In genomic region chr7:65914761-65915301, GRCm38 (mm10) we compare ENCODE assay signal across 11 mouse cellular contexts. TPM values are rescaled to one million over a fixed set of nuclear protein-coding genes. Genes with fewer than 3 reads are reported as not detected.
A peak's percentile ranks its signal among the peaks of the same experiment; 100 is the strongest.
DNase-seq lines count a peak whose midpoint lies in the region; ATAC-seq and TF ChIP-seq lines count a peak whose summit lies in the region.
"Had no signal": no experiment of that assay in that cellular context is flagged by ENCODE, and none has a peak within 500 bp of the region (broad histone marks: within the 10 kb centered on the region; RNA-seq: fewer than 3 reads in every experiment).

No protein-coding gene starts in this region.

- H3K4me2 ChIP-seq in lung, embryonic 14.5 days = no peak overlapping the region
- H3K4me2 ChIP-seq in lung, postnatal 0 days (replicated peaks; ENCODE audit: low read depth, low read length) = no peak overlapping the region
- no peak overlapping the region for H3K4me2 ChIP-seq in intestine, embryonic 16.5 days (ENCODE audit: low read depth, low read length)
- H3K4me2 ChIP-seq in myocyte (ENCODE audit: low read depth) = peak overlapping the region; percentile 44
- H3K4me2 ChIP-seq in hindbrain, embryonic 12.5 days (replicated peaks) = no peak overlapping the region
- H3K4me2 ChIP-seq: heart, embryonic 13.5 days had no signal

- no peak overlapping the region for H3K27ac ChIP-seq in lung, embryonic 14.5 days (ENCODE audit: low read depth)
- no peak overlapping the region for H3K27ac ChIP-seq in lung, postnatal 0 days (ENCODE audit: low read length)
- H3K27ac ChIP-seq in embryonic fibroblast, embryonic 13.5 days (ENCODE audit: insufficient read depth, low read length) = peak overlapping the region; percentile 88
- no peak overlapping the region for H3K27ac ChIP-seq in intestine, embryonic 16.5 days (ENCODE audit: low read length)
- no peak overlapping the region for H3K27ac ChIP-seq in hindbrain, embryonic 12.5 days
- H3K27ac ChIP-seq: heart, embryonic 13.5 days had no signal

- no peak overlapping the region for H3K4me3 ChIP-seq in lung, embryonic 14.5 days (ENCODE audit: low read depth, low read length)
- no peak overlapping the region for H3K4me3 ChIP-seq in lung, postnatal 0 days (ENCODE audit: low read depth, low read length)
- no peak overlapping the region for H3K4me3 ChIP-seq in embryonic fibroblast, embryonic 13.5 days (ENCODE audit: insufficient read depth, low read length)
- no peak overlapping the region for H3K4me3 ChIP-seq in intestine, embryonic 16.5 days (ENCODE audit: low read length)
- H3K4me3 ChIP-seq in myocyte = no peak overlapping the region
- H3K4me3 ChIP-seq in hindbrain, embryonic 12.5 days = no peak overlapping the region
- H3K4me3 ChIP-seq: heart, embryonic 13.5 days had no signal

- TF ChIP-seq EP300 in lung, postnatal 0 days (IDR thresholded peaks at IDR 0.05) = no peak

- H3K9ac ChIP-seq in lung, embryonic 14.5 days = no peak overlapping the region
- no peak overlapping the region for H3K9ac ChIP-seq in lung, postnatal 0 days (replicated peaks; ENCODE audit: low read depth)
- no peak overlapping the region for H3K9ac ChIP-seq in intestine, embryonic 16.5 days (ENCODE audit: low read depth, low read length)
- H3K9ac ChIP-seq in hindbrain, embryonic 12.5 days = no peak overlapping the region
- H3K9ac ChIP-seq: heart, embryonic 13.5 days had no signal

- peak; percentile 7 for DNase-seq in lung, embryonic 14.5 days
- no peak for DNase-seq in lung, postnatal 0 days (ENCODE audit: low spot score)
- no peak for DNase-seq in left cerebral cortex, adult 11 months (ENCODE audit: low spot score)
- DNase-seq: cerebellum, postnatal 36 days; kidney, postnatal 4 days had no signal

- H3K79me2 ChIP-seq in myocyte (ENCODE audit: control insufficient read depth, insufficient read depth) = no peaks in the 10 kb centered on the region

- no peaks in the 10 kb centered on the region for H3K36me3 ChIP-seq in lung, embryonic 14.5 days (ENCODE audit: insufficient read depth)
- no peaks in the 10 kb centered on the region for H3K36me3 ChIP-seq in lung, postnatal 0 days (ENCODE audit: insufficient read depth, low read length)
- no peaks in the 10 kb centered on the region for H3K36me3 ChIP-seq in intestine, embryonic 16.5 days (ENCODE audit: control insufficient read depth, insufficient read depth, low read length)
- H3K36me3 ChIP-seq in myocyte (ENCODE audit: control insufficient read depth, insufficient read depth) = no peaks in the 10 kb centered on the region
- no peaks in the 10 kb centered on the region for H3K36me3 ChIP-seq in hindbrain, embryonic 12.5 days
- H3K36me3 ChIP-seq: heart, embryonic 13.5 days had no signal

- H3K4me1 ChIP-seq in lung, embryonic 14.5 days (ENCODE audit: insufficient read depth) = no peaks in the 10 kb centered on the region
- H3K4me1 ChIP-seq in lung, postnatal 0 days (ENCODE audit: insufficient read depth, low read depth, low read length) = no peaks in the 10 kb centered on the region
- peaks cover 14% of the 10 kb centered on the region for H3K4me1 ChIP-seq in embryonic fibroblast, embryonic 13.5 days (ENCODE audit: control insufficient read depth, insufficient read depth, low read length)
- H3K4me1 ChIP-seq in intestine, embryonic 16.5 days (ENCODE audit: control insufficient read depth, insufficient read depth, low read length) = no peaks in the 10 kb centered on the region
- no peaks in the 10 kb centered on the region for H3K4me1 ChIP-seq in hindbrain, embryonic 12.5 days

- no peaks in the 10 kb centered on the region for H3K27me3 ChIP-seq in lung, embryonic 14.5 days (ENCODE audit: insufficient read depth, low read length)
- H3K27me3 ChIP-seq in lung, postnatal 0 days (replicated peaks; ENCODE audit: insufficient read depth, low read length) = no peaks in the 10 kb centered on the region
- H3K27me3 ChIP-seq in intestine, embryonic 16.5 days (replicated peaks; ENCODE audit: control insufficient read depth, insufficient read depth, low read length) = no peaks in the 10 kb centered on the region
- H3K27me3 ChIP-seq in myocyte (ENCODE audit: control insufficient read depth, insufficient read depth, insufficient read length) = peaks cover 27% of the 10 kb centered on the region
- no peaks in the 10 kb centered on the region for H3K27me3 ChIP-seq in hindbrain, embryonic 12.5 days

- no peak for ATAC-seq in lung, embryonic 14.5 days (ENCODE audit: insufficient read depth)
- no peak for ATAC-seq in lung, postnatal 0 days
- peak; percentile 43; the same call in 1 of the 2 replicates for ATAC-seq in intestine, embryonic 16.5 days
- no peak for ATAC-seq in hindbrain, embryonic 12.5 days (ENCODE audit: low FRiP score)
- no peak for ATAC-seq in erythroblast, adult 5-6 weeks (replicated peaks; ENCODE audit: low FRiP score, poor library complexity, severe bottlenecking)

- TF ChIP-seq POLR2A in embryonic fibroblast, embryonic 13.5 days (IDR thresholded peaks at IDR 0.05; ENCODE audit: low read depth, low read length) = no peak
- no peak for TF ChIP-seq POLR2A in myocyte (IDR thresholded peaks at IDR 0.05; ENCODE audit: insufficient read length, low read depth)

- 30% methylated on average over 11 of the region's 11 CpGs for WGBS in lung, embryonic 14.5 days
- WGBS in lung, postnatal 0 days = 42% methylated on average over 11 of the region's 11 CpGs
- 41% methylated on average over 11 of the region's 11 CpGs for WGBS in intestine, embryonic 16.5 days
- 62% methylated on average over 11 of the region's 11 CpGs for WGBS in hindbrain, embryonic 12.5 days

- no peak for TF ChIP-seq CTCF in lung, embryonic 14.5 days (IDR thresholded peaks at IDR 0.05; ENCODE audit: low read depth)
- TF ChIP-seq CTCF in lung, postnatal 0 days (IDR thresholded peaks at IDR 0.05) = no peak
- no peak for TF ChIP-seq CTCF in embryonic fibroblast, embryonic 13.5 days (IDR thresholded peaks at IDR 0.05; ENCODE audit: borderline replicate concordance, insufficient read depth, low read length)

- H3K9me3 ChIP-seq in lung, embryonic 14.5 days (ENCODE audit: low read depth, low read length) = no peaks in the 10 kb centered on the region
- H3K9me3 ChIP-seq in lung, postnatal 0 days (ENCODE audit: low read length) = no peaks in the 10 kb centered on the region
- H3K9me3 ChIP-seq in intestine, embryonic 16.5 days (ENCODE audit: control insufficient read depth, low read length) = no peaks in the 10 kb centered on the region
- H3K9me3 ChIP-seq in hindbrain, embryonic 12.5 days (replicated peaks) = no peaks in the 10 kb centered on the region
- H3K9me3 ChIP-seq: heart, embryonic 13.5 days had no signal

- no peak overlapping the region for H3ac ChIP-seq in myocyte (ENCODE audit: control insufficient read depth, insufficient read length)

TF ChIP-seq in myocyte, 11 proteins besides CTCF, POLR2A, EP300 and RAD21:
- TF ChIP-seq MYOG (IDR thresholded peaks at IDR 0.05; ENCODE audit: control insufficient read depth in 1 of 3, insufficient read depth in 1 of 3, insufficient read length in 2 of 3, low read depth in 2 of 3) = no peak
- TF ChIP-seq TCF12 (IDR thresholded peaks at IDR 0.05; ENCODE audit: insufficient read depth, poor library complexity, severe bottlenecking) = no peak
- no peak for TF ChIP-seq E2F4 (IDR thresholded peaks at IDR 0.05; ENCODE audit: insufficient read depth)
- TF ChIP-seq REST (IDR thresholded peaks at IDR 0.05; ENCODE audit: insufficient read depth, insufficient read length) = no peak
- TF ChIP-seq SRF (IDR thresholded peaks at IDR 0.05; ENCODE audit: control insufficient read depth, insufficient read length, low read depth) = no peak
- TF ChIP-seq CEBPB (IDR thresholded peaks at IDR 0.05; ENCODE audit: insufficient read depth, poor library complexity, severe bottlenecking) = peak; percentile 75
- no peak for TF ChIP-seq TCF3 (IDR thresholded peaks at IDR 0.05; ENCODE audit: insufficient read length, low read depth)

RNA-seq across cellular contexts. Expression of gene Pcsk6, which starts 53.3 kb away (rescaled TPM):
- 8.9 and 9.2 TPM in 2 replicates for polyA plus RNA-seq in lung, embryonic 14.5 days (2014; fragmentation: Nextera tagmentation; extraction: Ambion mirVana)
- polyA plus RNA-seq in lung, postnatal 0 days (2015; fragmentation: Nextera tagmentation; extraction: Ambion mirVana) = 1.4 and 1.5 TPM in 2 replicates
- 12.1 and 19.2 TPM in 2 replicates for polyA plus RNA-seq in embryonic fibroblast, embryonic 13.5 days (2011; ENCODE audit: insufficient read length, low read depth, missing spikeins)
- polyA plus RNA-seq in intestine, embryonic 16.5 days (2015; fragmentation: Nextera tagmentation; extraction: Ambion mirVana) = 2.2 and 2.3 TPM in 2 replicates
- polyA plus RNA-seq in myocyte (2012; fragmentation: generic; extraction: Trizol) = 0.04 TPM
- 1.4 TPM in 2 replicates for polyA plus RNA-seq in hindbrain, embryonic 12.5 days (2016; fragmentation: Nextera tagmentation; extraction: Ambion mirVana)
- not detected in 2 replicates for total RNA-seq in erythroblast, adult 5-6 weeks (2015; ENCODE audit: low replicate concordance)
- not detected in 2 replicates for total RNA-seq in erythroblast, adult 5-6 weeks (2017; ENCODE audit: low replicate concordance)
